Mouse (Mus musculus) limb, embryonic 12.5 days (tissue): ENCODE results near the gene Ccdc3. TPM values are rescaled to one million over a fixed set of nuclear protein-coding genes. Genes with fewer than 3 reads are reported as not detected.

Experiments
- polyA plus RNA-seq: library from polyadenylated mRNA; unstranded; fragments of >200 nt; fragmentation: Nextera tagmentation; extraction: Ambion mirVana; gene quantifications from 2 replicates; pipeline ENCODE4 v1.2.1, GENCODE M21; 2016

Ccdc3 gene
- polyA plus RNA-seq, 1 experiment from 2014 or later: 1.9 TPM

Other genes with a start within 250 kb of the Ccdc3 start
- gene Phyh, start 218.8 kb upstream of the Ccdc3 start, polyA plus RNA-seq: 51.2 and 52.1 TPM in 2 replicates
- gene Ucma, start 161.7 kb upstream of the Ccdc3 start, polyA plus RNA-seq: 0.40 TPM in 1 of 2 replicates, not detected in the other
- 47.8 and 49.2 TPM in 2 replicates for gene Mcm10, start 125.0 kb upstream of the Ccdc3 start, polyA plus RNA-seq
- 5.3 and 5.7 TPM in 2 replicates for gene Optn, start 73.7 kb upstream of the Ccdc3 start, polyA plus RNA-seq